Mouse (Mus musculus) erythroblast, embryonic 14.5 days (primary cell): ENCODE measurements around the gene Mthfs. TPM values are rescaled to one million over a fixed set of nuclear protein-coding genes. Genes with fewer than 3 reads are reported as not detected.
"Not testable (repeated sequence)": the region's sequence is repeated elsewhere in the genome, so short reads cannot be mapped to it uniquely, and the experiment has no call there.

Experiments
- H3K27me3 ChIP-seq: 2 replicates; pipeline ENCODE4 v1.6.1; 2012; ENCODE audit warnings: inconsistent platforms; ENCODE audit not compliant: control insufficient read depth
- H3K36me3 ChIP-seq: 2 replicates; pipeline ENCODE4 v1.6.1; 2012; ENCODE audit warnings: mild to moderate bottlenecking, inconsistent platforms; ENCODE audit not compliant: control insufficient read depth
- H3K4me1 ChIP-seq: 2 replicates; pipeline ENCODE4 v1.6.1; 2012; ENCODE audit warnings: inconsistent platforms; ENCODE audit not compliant: control insufficient read depth
- H3K4me3 ChIP-seq: replicated peaks from 2 replicates; pipeline ENCODE3; 2012; ENCODE audit warnings: moderate library complexity, mild to moderate bottlenecking, inconsistent platforms
- H3K9me3 ChIP-seq: 2 replicates; pipeline ENCODE4 v1.6.1; 2012; ENCODE audit warnings: low read length, inconsistent platforms, mixed read lengths; ENCODE audit not compliant: control insufficient read depth
- GATA1 ChIP-seq: IDR thresholded peaks from 2 replicates; pipeline ENCODE4 v1.6.1; 2012; ENCODE audit warnings: low read length, inconsistent platforms, mixed read lengths
- TAL1 ChIP-seq: IDR thresholded peaks from 3 replicates; pipeline ENCODE4 v1.6.1; 2012; ENCODE audit warnings: low read length, inconsistent platforms, mixed read lengths
- polyA plus RNA-seq: library from polyadenylated mRNA; stranded (reverse); fragments of >175 nt; gene quantifications from 2 replicates; pipeline ENCODE4 v1.2.3, GENCODE M21; 2012

Gene Mthfs
- polyA plus RNA-seq, 1 experiment = 0.24 TPM

DNA sequence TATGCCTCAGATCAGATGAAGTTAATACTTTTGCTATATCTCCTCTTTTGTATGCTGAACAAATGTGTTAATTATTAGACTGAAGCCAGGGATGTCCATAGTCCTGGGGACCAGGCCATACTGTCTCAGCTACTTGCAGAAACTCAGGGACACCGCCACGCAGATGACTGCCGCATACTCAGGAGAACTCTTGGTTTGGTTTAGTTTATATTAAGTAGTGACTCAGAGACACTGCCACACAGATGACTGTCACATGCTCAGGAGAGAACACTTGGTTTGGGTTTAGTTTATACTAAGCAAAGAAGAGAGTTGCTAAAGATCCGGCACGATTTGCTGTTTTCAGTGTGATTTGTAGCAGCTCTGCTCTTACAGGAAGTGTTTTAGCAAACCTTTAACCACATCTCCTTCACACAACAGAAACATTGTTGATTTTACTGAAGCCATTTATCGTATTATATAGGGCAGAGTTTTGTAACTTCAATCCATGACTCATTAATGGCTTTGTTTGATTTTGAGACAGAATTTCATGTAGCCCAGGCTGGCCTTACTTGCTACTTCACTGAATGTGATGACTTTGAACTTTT lies 10.3 kb downstream of the Mthfs start:
- H3K4me1 ChIP-seq, H3K36me3 ChIP-seq, H3K4me3 ChIP-seq, H3K9me3 ChIP-seq, H3K27me3 ChIP-seq: not testable (repeated sequence)

DNA sequence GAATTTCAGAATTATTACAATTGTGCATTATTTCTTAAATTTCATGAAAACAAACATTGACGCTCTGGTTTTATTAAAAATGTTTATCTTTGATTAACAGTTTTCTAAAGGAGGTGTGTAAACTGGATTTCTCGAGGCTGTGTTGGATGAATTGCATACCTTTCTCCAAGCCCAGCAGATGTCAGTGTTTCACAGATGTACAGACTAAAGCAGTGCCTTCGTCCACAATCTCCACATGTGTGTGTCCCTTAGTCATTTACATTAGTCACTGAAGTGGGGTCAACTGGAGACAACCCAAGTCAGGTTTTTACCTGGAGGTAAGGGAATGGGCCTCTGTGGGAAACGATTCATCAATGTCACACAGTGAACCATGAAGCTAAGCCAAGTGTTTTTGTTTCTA lies 15.6 kb downstream of the Mthfs start:
- Histone ChIP-seq H3K27me3 (no peaks in the 10 kb centered on the region), H3K36me3 (no peaks in the 10 kb centered on the region), H3K9me3 (no peaks in the 10 kb centered on the region), H3K4me3 (no peak overlapping the region), H3K4me1 (no peaks in the 10 kb centered on the region)
- no peak for TF ChIP-seq TAL1
- no peak for TF ChIP-seq GATA1

DNA sequence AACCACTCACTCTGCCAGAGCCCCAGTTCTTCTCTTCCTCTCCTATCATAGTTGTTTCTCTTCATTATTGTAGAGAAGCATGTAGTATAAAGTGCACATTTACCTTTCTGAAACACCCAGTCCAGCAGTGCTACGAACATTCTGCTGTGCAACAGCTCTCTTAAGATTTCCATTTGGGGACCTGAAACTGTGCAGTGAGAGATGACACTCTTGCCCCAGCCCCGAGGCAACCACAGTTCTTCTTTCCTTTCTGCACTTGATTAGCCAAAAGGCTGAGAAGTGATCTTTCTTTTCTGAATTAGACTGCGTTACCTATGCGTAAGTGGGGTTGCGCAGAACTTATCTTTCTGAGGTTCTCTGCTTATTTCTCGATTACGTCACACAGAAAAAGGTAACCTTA lies 17.6 kb downstream of the Mthfs start:
- no peaks in the 10 kb centered on the region for H3K9me3 ChIP-seq
- H3K36me3 ChIP-seq = no peaks in the 10 kb centered on the region
- TF ChIP-seq GATA1 (no peak), TAL1 (no peak)
- H3K4me3 ChIP-seq = no peak overlapping the region
- H3K27me3 ChIP-seq = no peaks in the 10 kb centered on the region
- H3K4me1 ChIP-seq = no peaks in the 10 kb centered on the region

DNA sequence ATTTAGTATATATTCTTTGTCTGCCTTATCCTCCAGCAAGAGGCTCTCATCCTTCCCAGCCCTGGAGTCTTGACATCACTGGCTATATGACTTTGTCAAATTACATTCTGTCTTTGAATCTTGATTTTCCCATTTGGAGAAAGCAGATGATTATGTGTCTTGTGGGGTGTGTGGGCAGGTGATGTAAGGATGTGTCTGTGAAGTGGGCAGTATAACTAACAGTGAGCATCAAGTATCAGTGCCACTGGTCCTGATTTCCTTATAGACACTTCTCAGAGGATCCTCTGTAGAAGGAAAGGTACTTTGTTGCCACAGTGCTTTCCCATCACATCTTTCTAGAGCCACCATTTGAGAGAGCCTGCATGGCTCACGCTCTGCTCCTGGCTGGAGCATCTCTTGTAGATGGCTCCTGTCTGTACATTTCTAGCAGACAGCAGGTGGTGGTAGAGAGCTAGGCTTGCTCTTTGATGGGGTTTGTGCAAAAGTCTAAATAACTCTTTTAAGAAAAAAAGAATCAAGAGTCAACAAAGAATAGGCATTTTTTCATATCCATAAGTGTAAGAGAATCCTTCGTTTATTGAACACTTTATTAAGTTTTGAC lies 20.5 kb downstream of the Mthfs start:
- not testable (repeated sequence) for H3K36me3 ChIP-seq, H3K4me1 ChIP-seq, H3K9me3 ChIP-seq, H3K27me3 ChIP-seq, H3K4me3 ChIP-seq

DNA sequence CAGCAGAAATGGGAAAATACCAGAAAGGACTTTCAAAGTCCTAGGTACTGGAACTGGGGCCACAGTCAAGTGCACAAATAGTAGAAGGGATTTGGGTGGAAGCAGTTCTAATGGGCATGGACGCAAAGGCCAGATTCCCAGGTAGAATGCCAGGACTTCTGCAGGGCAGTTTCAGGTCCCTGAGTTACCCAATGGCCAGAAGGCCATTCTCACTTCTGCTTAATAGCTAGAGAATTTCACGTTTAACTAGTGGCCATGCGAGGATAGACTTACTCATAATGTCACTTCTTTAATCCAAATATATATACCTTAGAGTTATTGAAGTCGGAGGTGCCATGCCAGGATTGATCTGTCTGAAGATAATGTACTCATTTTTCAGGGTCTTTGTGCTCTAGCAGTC lies 26.7 kb downstream of the Mthfs start:
- H3K4me3 ChIP-seq, H3K27me3 ChIP-seq, H3K9me3 ChIP-seq, H3K4me1 ChIP-seq, H3K36me3 ChIP-seq: not testable (repeated sequence)

DNA sequence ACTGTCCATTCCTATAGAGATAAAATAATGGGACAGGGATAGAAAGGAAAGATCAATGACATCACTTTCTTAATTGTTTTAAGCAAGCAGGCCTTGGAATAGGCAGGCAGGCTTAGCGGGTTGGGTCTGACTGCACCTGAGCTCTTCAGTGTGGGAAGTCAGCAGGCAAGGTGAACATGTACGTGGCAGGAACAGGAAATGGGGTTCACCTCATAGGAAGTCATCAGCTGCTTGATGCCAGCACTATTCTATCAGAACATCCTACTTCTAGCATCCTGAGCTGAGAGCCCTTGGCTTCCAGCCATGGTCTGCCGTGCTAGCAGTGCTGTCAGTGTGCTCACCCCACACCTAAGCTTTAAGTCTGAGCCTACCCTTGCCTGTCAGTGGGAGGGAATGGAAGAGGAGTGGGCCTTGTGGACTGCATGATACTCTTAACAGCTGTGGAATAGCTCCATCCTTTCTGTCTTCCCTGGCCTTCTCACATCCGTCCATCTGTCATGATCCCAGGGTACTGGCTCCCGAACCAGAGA lies 28.6 kb downstream of the Mthfs start:
- not testable (repeated sequence) for H3K9me3 ChIP-seq, H3K4me3 ChIP-seq, H3K27me3 ChIP-seq, H3K4me1 ChIP-seq, H3K36me3 ChIP-seq

DNA sequence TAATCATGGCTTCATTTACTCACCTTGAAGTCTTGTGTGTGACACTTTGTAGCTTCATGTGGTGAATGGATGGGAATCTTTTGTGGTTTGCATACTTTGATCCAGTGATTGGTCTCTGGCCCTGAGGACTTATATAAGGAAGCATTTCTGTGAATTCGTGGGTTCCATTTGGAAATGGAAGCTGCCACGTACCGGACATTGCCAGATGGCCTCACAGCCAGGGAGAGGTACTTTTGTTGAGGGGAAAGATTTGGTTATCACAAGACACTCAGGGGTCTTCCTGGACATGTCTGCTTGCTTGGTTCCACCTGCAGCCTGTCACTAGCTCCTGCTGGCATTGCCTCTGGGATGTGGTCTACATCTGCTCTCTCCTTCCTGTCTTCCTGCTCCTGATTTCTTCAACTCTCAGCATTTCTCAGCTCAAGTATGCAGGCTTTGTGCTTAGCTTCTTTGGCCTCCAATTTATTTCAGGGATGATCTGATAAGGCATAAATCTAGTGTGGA lies 30.1 kb downstream of the Mthfs start:
- H3K4me3 ChIP-seq, H3K9me3 ChIP-seq, H3K27me3 ChIP-seq, H3K4me1 ChIP-seq, H3K36me3 ChIP-seq: not testable (repeated sequence)

DNA sequence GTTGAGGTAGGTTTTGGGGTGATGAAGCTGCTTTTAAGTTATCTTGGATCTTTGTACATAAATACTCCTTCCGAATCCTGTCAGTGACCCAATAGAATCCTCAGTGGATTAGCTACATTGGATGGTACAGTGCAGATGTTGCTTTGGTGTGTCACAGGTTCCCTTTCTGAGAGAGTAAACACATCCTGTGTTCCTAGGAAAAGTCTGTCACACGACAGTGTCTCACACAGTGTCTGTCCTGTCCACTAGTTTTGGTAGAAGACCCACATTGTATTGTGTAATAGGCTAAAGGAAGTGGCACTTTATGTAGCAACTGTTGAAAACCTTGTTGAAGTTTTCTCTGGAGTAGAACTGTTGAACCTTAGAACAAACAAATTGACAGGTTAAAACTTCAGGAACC lies 42.9 kb downstream of the Mthfs start:
- Histone ChIP-seq H3K27me3 (no peaks in the 10 kb centered on the region), H3K4me3 (no peak overlapping the region), H3K4me1 (no peaks in the 10 kb centered on the region), H3K36me3 (no peaks in the 10 kb centered on the region), H3K9me3 (no peaks in the 10 kb centered on the region)
- TF ChIP-seq GATA1 (no peak), TAL1 (no peak)

DNA sequence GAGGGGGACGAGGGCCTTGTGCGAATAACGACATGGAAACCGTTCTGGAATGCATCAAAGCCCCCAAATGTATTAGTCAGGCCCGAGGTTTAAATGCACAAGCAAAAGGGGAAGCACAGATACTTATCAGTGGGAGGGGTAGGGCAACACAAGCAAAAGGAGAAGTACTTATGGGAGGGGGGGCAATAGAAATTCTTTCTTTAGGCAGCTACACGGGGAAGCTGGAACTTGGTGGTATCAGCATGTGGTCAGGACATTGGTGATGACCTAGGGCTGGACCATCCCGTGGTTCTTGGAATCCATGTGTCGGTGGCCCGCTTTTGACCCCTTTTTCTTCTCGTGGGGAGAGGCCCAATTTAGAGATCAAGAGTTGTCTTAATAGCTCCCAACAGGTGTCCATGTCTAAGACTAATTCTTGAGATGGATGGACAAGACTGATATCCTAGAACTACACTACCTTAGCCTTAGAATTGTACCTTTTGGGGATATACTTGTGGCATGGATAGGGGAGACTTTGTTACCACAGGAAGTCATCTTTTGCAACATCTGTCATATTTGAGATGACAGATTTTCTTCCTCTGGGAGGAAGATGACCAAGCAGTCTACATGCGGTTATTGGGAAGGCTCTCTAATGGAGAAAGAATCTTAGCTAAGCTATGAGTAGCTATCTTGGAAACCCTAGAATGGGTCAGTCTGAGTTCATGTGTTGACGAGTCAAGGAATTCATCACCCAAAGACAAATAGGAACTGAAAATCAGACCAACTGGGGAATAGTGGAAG lies 46.3 kb downstream of the Mthfs start:
- no peaks in the 10 kb centered on the region for H3K4me1 ChIP-seq
- no peaks in the 10 kb centered on the region for H3K9me3 ChIP-seq
- TF ChIP-seq TAL1 = no peak
- no peak for TF ChIP-seq GATA1
- H3K36me3 ChIP-seq = no peaks in the 10 kb centered on the region
- no peak overlapping the region for H3K4me3 ChIP-seq
- no peaks in the 10 kb centered on the region for H3K27me3 ChIP-seq

DNA sequence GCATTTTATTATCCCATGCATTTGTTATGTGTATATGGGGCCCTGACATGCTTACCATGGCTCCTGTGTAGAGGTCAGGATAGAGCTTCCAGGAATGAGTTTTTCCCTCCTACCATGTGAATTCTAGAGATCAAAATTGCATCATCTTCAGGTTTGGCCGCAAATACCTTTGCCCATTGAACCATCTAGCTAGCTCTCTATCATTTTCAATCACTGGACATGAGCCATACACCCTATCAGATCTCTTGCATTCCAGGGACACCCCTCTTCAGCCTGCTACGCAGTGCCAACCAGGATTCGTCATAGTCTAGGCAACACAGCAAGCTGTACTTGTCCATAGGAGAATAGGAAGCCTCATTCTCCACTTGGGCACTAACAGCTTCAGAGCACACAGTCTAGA lies 53.5 kb downstream of the Mthfs start:
- H3K27me3 ChIP-seq = no peaks in the 10 kb centered on the region
- no peaks in the 10 kb centered on the region for H3K36me3 ChIP-seq
- H3K9me3 ChIP-seq = no peaks in the 10 kb centered on the region; the same call in 1 of the 2 replicates
- no peak overlapping the region for H3K4me3 ChIP-seq
- TF ChIP-seq TAL1 = no peak
- TF ChIP-seq GATA1 = no peak
- no peaks in the 10 kb centered on the region for H3K4me1 ChIP-seq
